Mouse (Mus musculus): Measurements from ENCODE around the gene Rhox2b. TPM values are rescaled to one million over a fixed set of nuclear protein-coding genes. Genes with fewer than 3 reads are reported as not detected.
"Not testable (repeated sequence)": the region's sequence is repeated elsewhere in the genome, so short reads cannot be mapped to it uniquely, and the experiment has no call there.

Gene Rhox2b
- polyA plus RNA-seq (2012; rRNA removed), result not detected in 2 replicates
- polyA plus RNA-seq (2014; fragmentation: Nextera tagmentation; extraction: Ambion mirVana), result not detected in 2 replicates

- H3K4me1 ChIP-seq (ENCODE audit: control insufficient read depth, insufficient read depth, low read length); H3K27me3 ChIP-seq (ENCODE audit: control insufficient read depth, insufficient read depth, low read length); DNase-seq (ENCODE audit: low spot score); H3K27ac ChIP-seq (replicated peaks; ENCODE audit: low read depth, low read length); ATAC-seq (ENCODE audit: low FRiP score, low read depth); H3K36me3 ChIP-seq (ENCODE audit: control insufficient read depth, insufficient read depth, low read length); H3K4me3 ChIP-seq (replicated peaks; ENCODE audit: low read length); H3K9ac ChIP-seq (ENCODE audit: low read depth, low read length, severe bottlenecking); H3K9me3 ChIP-seq (ENCODE audit: control insufficient read depth, low read length); H3K4me2 ChIP-seq (replicated peaks; ENCODE audit: low read depth, low read length, severe bottlenecking): not testable (repeated sequence)
- no CpG with 5 or more reads among the region's 9 CpGs for WGBS
Measured at GRCm38 (mm10) chrX:37411767-37412166, at the start of gene Rhox2b. Gene Rhox2b (plus strand): TSS chrX:37412067.

- ATAC-seq (ENCODE audit: low FRiP score, low read depth); H3K27ac ChIP-seq (replicated peaks; ENCODE audit: low read depth, low read length); DNase-seq (ENCODE audit: low spot score); H3K4me2 ChIP-seq (replicated peaks; ENCODE audit: low read depth, low read length, severe bottlenecking); H3K4me3 ChIP-seq (replicated peaks; ENCODE audit: low read length); H3K4me1 ChIP-seq (ENCODE audit: control insufficient read depth, insufficient read depth, low read length); H3K9me3 ChIP-seq (ENCODE audit: control insufficient read depth, low read length); H3K36me3 ChIP-seq (ENCODE audit: control insufficient read depth, insufficient read depth, low read length); H3K9ac ChIP-seq (ENCODE audit: low read depth, low read length, severe bottlenecking); H3K27me3 ChIP-seq (ENCODE audit: control insufficient read depth, insufficient read depth, low read length): not testable (repeated sequence)
- no CpG with 5 or more reads among the region's 1 CpGs for WGBS
Measured at GRCm38 (mm10) chrX:37379728-37380127, 32.1 kb upstream of the Rhox2b start, which contains the start of gene Rhox3a2. Gene Rhox3a2 (plus strand): TSS chrX:37380028.

- H3K4me3 ChIP-seq (replicated peaks; ENCODE audit: low read length); DNase-seq (ENCODE audit: low spot score); ATAC-seq (ENCODE audit: low FRiP score, low read depth); H3K9ac ChIP-seq (ENCODE audit: low read depth, low read length, severe bottlenecking); H3K36me3 ChIP-seq (ENCODE audit: control insufficient read depth, insufficient read depth, low read length); H3K27ac ChIP-seq (replicated peaks; ENCODE audit: low read depth, low read length); H3K27me3 ChIP-seq (ENCODE audit: control insufficient read depth, insufficient read depth, low read length); H3K9me3 ChIP-seq (ENCODE audit: control insufficient read depth, low read length); H3K4me2 ChIP-seq (replicated peaks; ENCODE audit: low read depth, low read length, severe bottlenecking); H3K4me1 ChIP-seq (ENCODE audit: control insufficient read depth, insufficient read depth, low read length): not testable (repeated sequence)
- 97% methylated on average over 8 of the region's 16 CpGs for WGBS
Measured at GRCm38 (mm10) chrX:37390548-37390947, 21.3 kb upstream of the Rhox2b start, which contains the start of gene Rhox4a2. Gene Rhox4a2 (plus strand): TSS chrX:37390848.

GRCm38 (mm10) chrX:37432194-37432593 is 20.3 kb downstream of the Rhox2b start, which contains the start of gene Rhox4b:
Gene Rhox4b (plus strand): TSS chrX:37432494.
- not testable (repeated sequence) for H3K27ac ChIP-seq (replicated peaks; ENCODE audit: low read depth, low read length); H3K4me3 ChIP-seq (replicated peaks; ENCODE audit: low read length); DNase-seq (ENCODE audit: low spot score); H3K9ac ChIP-seq (ENCODE audit: low read depth, low read length, severe bottlenecking); H3K4me2 ChIP-seq (replicated peaks; ENCODE audit: low read depth, low read length, severe bottlenecking); H3K4me1 ChIP-seq (ENCODE audit: control insufficient read depth, insufficient read depth, low read length); H3K27me3 ChIP-seq (ENCODE audit: control insufficient read depth, insufficient read depth, low read length); H3K9me3 ChIP-seq (ENCODE audit: control insufficient read depth, low read length); ATAC-seq (ENCODE audit: low FRiP score, low read depth); H3K36me3 ChIP-seq (ENCODE audit: control insufficient read depth, insufficient read depth, low read length)
- WGBS, result 90% methylated on average over 12 of the region's 15 CpGs

GRCm38 (mm10) chrX:37453380-37453779 is 41.5 kb downstream of the Rhox2b start, which contains the start of gene Rhox2c:
Gene Rhox2c (plus strand): TSS chrX:37453680.
- 97% methylated on average over 7 of the region's 10 CpGs for WGBS
- not testable (repeated sequence) for H3K9me3 ChIP-seq (ENCODE audit: control insufficient read depth, low read length); H3K36me3 ChIP-seq (ENCODE audit: control insufficient read depth, insufficient read depth, low read length); ATAC-seq (ENCODE audit: low FRiP score, low read depth); H3K4me2 ChIP-seq (replicated peaks; ENCODE audit: low read depth, low read length, severe bottlenecking); H3K4me3 ChIP-seq (replicated peaks; ENCODE audit: low read length); DNase-seq (ENCODE audit: low spot score); H3K9ac ChIP-seq (ENCODE audit: low read depth, low read length, severe bottlenecking); H3K27me3 ChIP-seq (ENCODE audit: control insufficient read depth, insufficient read depth, low read length); H3K4me1 ChIP-seq (ENCODE audit: control insufficient read depth, insufficient read depth, low read length); H3K27ac ChIP-seq (replicated peaks; ENCODE audit: low read depth, low read length)

GRCm38 (mm10) chrX:37458285-37458684 is 46.4 kb downstream of the Rhox2b start, which contains the start of gene Rhox3c:
Gene Rhox3c (plus strand): TSS chrX:37458585.
- H3K4me3 ChIP-seq (replicated peaks; ENCODE audit: low read length); H3K4me1 ChIP-seq (ENCODE audit: control insufficient read depth, insufficient read depth, low read length); DNase-seq (ENCODE audit: low spot score); H3K27me3 ChIP-seq (ENCODE audit: control insufficient read depth, insufficient read depth, low read length); H3K9me3 ChIP-seq (ENCODE audit: control insufficient read depth, low read length); ATAC-seq (ENCODE audit: low FRiP score, low read depth); H3K36me3 ChIP-seq (ENCODE audit: control insufficient read depth, insufficient read depth, low read length); H3K4me2 ChIP-seq (replicated peaks; ENCODE audit: low read depth, low read length, severe bottlenecking); H3K9ac ChIP-seq (ENCODE audit: low read depth, low read length, severe bottlenecking); H3K27ac ChIP-seq (replicated peaks; ENCODE audit: low read depth, low read length): not testable (repeated sequence)
- 88% methylated on average over 3 of the region's 4 CpGs for WGBS

Other genes with a start within 250 kb of the Rhox2b start
- not detected in 2 replicates for gene Akap14, start 243.2 kb upstream of the Rhox2b start, polyA plus RNA-seq (2012; rRNA removed)
- gene Akap14, start 243.2 kb upstream of the Rhox2b start, polyA plus RNA-seq (2014; fragmentation: Nextera tagmentation; extraction: Ambion mirVana), result 0.11 TPM in 1 of 2 replicates, not detected in the other
- gene Ndufa1, start 220.9 kb upstream of the Rhox2b start, polyA plus RNA-seq (2012; rRNA removed), result 271 and 282 TPM in 2 replicates
- 430 and 487 TPM in 2 replicates for gene Ndufa1, start 220.9 kb upstream of the Rhox2b start, polyA plus RNA-seq (2014; fragmentation: Nextera tagmentation; extraction: Ambion mirVana)
- 7.0 and 7.7 TPM in 2 replicates for gene Rnf113a1, start 220.8 kb upstream of the Rhox2b start, polyA plus RNA-seq (2012; rRNA removed)
- gene Rnf113a1, start 220.8 kb upstream of the Rhox2b start, polyA plus RNA-seq (2014; fragmentation: Nextera tagmentation; extraction: Ambion mirVana), result 10.2 and 13.8 TPM in 2 replicates
- gene Gm9, start 201.0 kb upstream of the Rhox2b start, polyA plus RNA-seq (2012; rRNA removed), result 0.32 TPM in 1 of 2 replicates, not detected in the other
- not detected in 2 replicates for gene Gm9, start 201.0 kb upstream of the Rhox2b start, polyA plus RNA-seq (2014; fragmentation: Nextera tagmentation; extraction: Ambion mirVana)
- gene Rhox1, start 189.8 kb upstream of the Rhox2b start, polyA plus RNA-seq (2012; rRNA removed), result not detected in 2 replicates
- gene Rhox1, start 189.8 kb upstream of the Rhox2b start, polyA plus RNA-seq (2014; fragmentation: Nextera tagmentation; extraction: Ambion mirVana), result not detected in 2 replicates
- not detected in 2 replicates for gene Rhox2a, start 167.1 kb upstream of the Rhox2b start, polyA plus RNA-seq (2012; rRNA removed)
- gene Rhox2a, start 167.1 kb upstream of the Rhox2b start, polyA plus RNA-seq (2014; fragmentation: Nextera tagmentation; extraction: Ambion mirVana), result not detected in 2 replicates
- not detected in 2 replicates for gene Rhox3a, start 162.1 kb upstream of the Rhox2b start, polyA plus RNA-seq (2012; rRNA removed)
- not detected in 2 replicates for gene Rhox3a, start 162.1 kb upstream of the Rhox2b start, polyA plus RNA-seq (2014; fragmentation: Nextera tagmentation; extraction: Ambion mirVana)
- gene Rhox4a, start 146.7 kb upstream of the Rhox2b start, polyA plus RNA-seq (2012; rRNA removed), result not detected in 2 replicates
- gene Rhox4a, start 146.7 kb upstream of the Rhox2b start, polyA plus RNA-seq (2014; fragmentation: Nextera tagmentation; extraction: Ambion mirVana), result 0.15 TPM in 1 of 2 replicates, not detected in the other
- gene Rhox3a2, start 32.0 kb upstream of the Rhox2b start, polyA plus RNA-seq (2012; rRNA removed), result not detected in 2 replicates
- not detected in 2 replicates for gene Rhox3a2, start 32.0 kb upstream of the Rhox2b start, polyA plus RNA-seq (2014; fragmentation: Nextera tagmentation; extraction: Ambion mirVana)
- 0.41 and 0.89 TPM in 2 replicates for gene Rhox4a2, start 21.2 kb upstream of the Rhox2b start, polyA plus RNA-seq (2012; rRNA removed)
- gene Rhox4a2, start 21.2 kb upstream of the Rhox2b start, polyA plus RNA-seq (2014; fragmentation: Nextera tagmentation; extraction: Ambion mirVana), result 0.86 and 1.2 TPM in 2 replicates
- 0.28 and 0.79 TPM in 2 replicates for gene Rhox4b, start 20.4 kb downstream of the Rhox2b start, polyA plus RNA-seq (2012; rRNA removed)
- gene Rhox4b, start 20.4 kb downstream of the Rhox2b start, polyA plus RNA-seq (2014; fragmentation: Nextera tagmentation; extraction: Ambion mirVana), result 0.70 and 0.98 TPM in 2 replicates
- gene Rhox2c, start 41.6 kb downstream of the Rhox2b start, polyA plus RNA-seq (2012; rRNA removed), result not detected in 2 replicates
- gene Rhox2c, start 41.6 kb downstream of the Rhox2b start, polyA plus RNA-seq (2014; fragmentation: Nextera tagmentation; extraction: Ambion mirVana), result not detected in 2 replicates
- not detected in 2 replicates for gene Rhox3c, start 46.5 kb downstream of the Rhox2b start, polyA plus RNA-seq (2012; rRNA removed)
- not detected in 2 replicates for gene Rhox3c, start 46.5 kb downstream of the Rhox2b start, polyA plus RNA-seq (2014; fragmentation: Nextera tagmentation; extraction: Ambion mirVana)
- gene Rhox4c, start 68.3 kb downstream of the Rhox2b start, polyA plus RNA-seq (2012; rRNA removed), result not detected in 2 replicates
- gene Rhox4c, start 68.3 kb downstream of the Rhox2b start, polyA plus RNA-seq (2014; fragmentation: Nextera tagmentation; extraction: Ambion mirVana), result not detected in 2 replicates
- gene Rhox2d, start 81.4 kb downstream of the Rhox2b start, polyA plus RNA-seq (2012; rRNA removed), result not detected in 2 replicates
- gene Rhox2d, start 81.4 kb downstream of the Rhox2b start, polyA plus RNA-seq (2014; fragmentation: Nextera tagmentation; extraction: Ambion mirVana), result not detected in 2 replicates
- not detected in 2 replicates for gene Rhox4d, start 102.3 kb downstream of the Rhox2b start, polyA plus RNA-seq (2012; rRNA removed)
- 0.18 TPM in 1 of 2 replicates, not detected in the other for gene Rhox4d, start 102.3 kb downstream of the Rhox2b start, polyA plus RNA-seq (2014; fragmentation: Nextera tagmentation; extraction: Ambion mirVana)
- not detected in 2 replicates for gene Rhox2e, start 118.4 kb downstream of the Rhox2b start, polyA plus RNA-seq (2012; rRNA removed)
- not detected in 2 replicates for gene Rhox2e, start 118.4 kb downstream of the Rhox2b start, polyA plus RNA-seq (2014; fragmentation: Nextera tagmentation; extraction: Ambion mirVana)
- gene Rhox3e, start 130.0 kb downstream of the Rhox2b start, polyA plus RNA-seq (2012; rRNA removed), result not detected in 2 replicates
- not detected in 2 replicates for gene Rhox3e, start 130.0 kb downstream of the Rhox2b start, polyA plus RNA-seq (2014; fragmentation: Nextera tagmentation; extraction: Ambion mirVana)
- gene Rhox4e, start 145.3 kb downstream of the Rhox2b start, polyA plus RNA-seq (2012; rRNA removed), result not detected in 2 replicates
- gene Rhox4e, start 145.3 kb downstream of the Rhox2b start, polyA plus RNA-seq (2014; fragmentation: Nextera tagmentation; extraction: Ambion mirVana), result 0.23 TPM in 1 of 2 replicates, not detected in the other
- not detected in 2 replicates for gene Rhox2f, start 159.3 kb downstream of the Rhox2b start, polyA plus RNA-seq (2012; rRNA removed)
- gene Rhox2f, start 159.3 kb downstream of the Rhox2b start, polyA plus RNA-seq (2014; fragmentation: Nextera tagmentation; extraction: Ambion mirVana), result not detected in 2 replicates
- not detected in 2 replicates for gene Rhox3f, start 168.9 kb downstream of the Rhox2b start, polyA plus RNA-seq (2012; rRNA removed)
- not detected in 2 replicates for gene Rhox3f, start 168.9 kb downstream of the Rhox2b start, polyA plus RNA-seq (2014; fragmentation: Nextera tagmentation; extraction: Ambion mirVana)
- not detected in 2 replicates for gene Rhox4f, start 195.6 kb downstream of the Rhox2b start, polyA plus RNA-seq (2012; rRNA removed)
- not detected in 2 replicates for gene Rhox4f, start 195.6 kb downstream of the Rhox2b start, polyA plus RNA-seq (2014; fragmentation: Nextera tagmentation; extraction: Ambion mirVana)
- not detected in 2 replicates for gene Rhox3g, start 216.5 kb downstream of the Rhox2b start, polyA plus RNA-seq (2012; rRNA removed)
- not detected in 2 replicates for gene Rhox3g, start 216.5 kb downstream of the Rhox2b start, polyA plus RNA-seq (2014; fragmentation: Nextera tagmentation; extraction: Ambion mirVana)
- not detected in 2 replicates for gene Rhox2g, start 231.4 kb downstream of the Rhox2b start, polyA plus RNA-seq (2012; rRNA removed)
- not detected in 2 replicates for gene Rhox2g, start 231.4 kb downstream of the Rhox2b start, polyA plus RNA-seq (2014; fragmentation: Nextera tagmentation; extraction: Ambion mirVana)
- gene Rhox4g, start 239.3 kb downstream of the Rhox2b start, polyA plus RNA-seq (2012; rRNA removed), result not detected in 2 replicates
- gene Rhox4g, start 239.3 kb downstream of the Rhox2b start, polyA plus RNA-seq (2014; fragmentation: Nextera tagmentation; extraction: Ambion mirVana), result not detected in 2 replicates